Mouse (Mus musculus) myocyte (in vitro differentiated cells): Measurements from ENCODE around the gene Zfp78.

Source experiments
- MYOG ChIP-seq, 3 experiments: IDR thresholded peaks; one replicate each; pipeline ENCODE4 v1.6.1; 2011; ENCODE audit warnings: control low read depth in 2 of 3, low read depth in 2 of 3, mild to moderate bottlenecking in 2 of 3; ENCODE audit not compliant: insufficient read length in 2 of 3, control insufficient read depth in 1 of 3, insufficient read depth in 1 of 3
- POLR2A ChIP-seq: IDR thresholded peaks from one replicate; pipeline ENCODE4 v1.6.1; 2011; ENCODE audit warnings: low read depth, mild to moderate bottlenecking, control low read depth, moderate library complexity; ENCODE audit not compliant: insufficient read length
- TCF3 ChIP-seq: IDR thresholded peaks from one replicate; pipeline ENCODE4 v1.6.1; 2011; ENCODE audit warnings: low read depth, control low read depth; ENCODE audit not compliant: insufficient read length
- USF1 ChIP-seq: IDR thresholded peaks from one replicate; pipeline ENCODE4 v1.6.1; 2011; ENCODE audit warnings: low read depth, mild to moderate bottlenecking, control low read depth, moderate library complexity

GRCm38 (mm10) chr7:6388971-6389370 is 25.9 kb downstream of the Zfp78 start:
- TF ChIP-seq MYOG (IDR thresholded peaks at IDR 0.05; ENCODE audit: control insufficient read depth in 1 of 3, insufficient read depth in 1 of 3, insufficient read length in 2 of 3, low read depth in 2 of 3) (no peak), POLR2A (no peak), USF1 (no peak), TCF3 (no peak)
